Mouse (Mus musculus) CH12.LX (cell line): ENCODE measurements around the gene Wdpcp. TPM values are rescaled to one million over a fixed set of nuclear protein-coding genes. Genes with fewer than 3 reads are reported as not detected.

ENCODE experiments used
- DNase-seq: peaks from one replicate; pipeline ENCODE4 v3.0.0-alpha.2; 2013; ENCODE audit errors: extremely low read depth
- H3K27ac ChIP-seq: 2 replicates; pipeline ENCODE4 v1.5.1; 2012; ENCODE audit warnings: low read depth, mild to moderate bottlenecking, control low read depth, moderate library complexity; ENCODE audit not compliant: insufficient read depth
- H3K27me3 ChIP-seq: replicated peaks from 2 replicates; pipeline ENCODE3; 2012; ENCODE audit warnings: inconsistent platforms
- H3K36me3 ChIP-seq, 2 experiments: replicated peaks in 1 of 2; 2 replicates each; pipeline versions ENCODE3 to v1.6.1; 2012; ENCODE audit warnings: inconsistent platforms in 1 of 2, low read length in 1 of 2, mild to moderate bottlenecking in 1 of 2, mixed read lengths in 1 of 2, moderate library complexity in 1 of 2; ENCODE audit not compliant: control insufficient read depth in 1 of 2, insufficient read depth in 1 of 2
- H3K4me1 ChIP-seq, 2 experiments: 2 replicates each; pipeline ENCODE4 v1.6.1; 2012; ENCODE audit warnings: inconsistent platforms in 1 of 2, moderate library complexity in 1 of 2; ENCODE audit not compliant: insufficient read depth in 2 of 2, control insufficient read depth in 1 of 2
- H3K4me2 ChIP-seq: 2 replicates; pipeline ENCODE4 v1.6.1; 2012; ENCODE audit warnings: low read depth, mild to moderate bottlenecking, control low read depth; ENCODE audit not compliant: poor library complexity, insufficient read depth, severe bottlenecking
- H3K4me3 ChIP-seq, 3 experiments: fragments of 150-350 bp in 1 of 3; sonication (generic) in 1 of 3; replicated peaks in 1 of 3; 2 replicates each; pipeline versions ENCODE3 to v1.5.1; 2011 to 2012; ENCODE audit warnings: low read depth in 2 of 3, low read length in 2 of 3, mild to moderate bottlenecking in 2 of 3, moderate library complexity in 2 of 3, control low read depth in 1 of 3, improper control_type of control experiment in 1 of 3, inconsistent platforms in 1 of 3, mixed read lengths in 1 of 3; ENCODE audit not compliant: poor library complexity in 1 of 3
- H3K79me2 ChIP-seq: replicated peaks from 2 replicates; pipeline ENCODE4 v1.6.1; 2012; ENCODE audit warnings: mild to moderate bottlenecking, moderate library complexity; ENCODE audit not compliant: control insufficient read depth, poor library complexity, insufficient read depth, severe bottlenecking; ENCODE audit errors: extremely low read depth
- H3K9ac ChIP-seq: 2 replicates; pipeline ENCODE4 v1.6.1; 2012; ENCODE audit warnings: low read depth, mild to moderate bottlenecking, control low read depth, moderate library complexity; ENCODE audit not compliant: insufficient read depth
- H3K9me3 ChIP-seq: replicated peaks from 2 replicates; pipeline ENCODE3; 2012; ENCODE audit warnings: low read length, inconsistent platforms, mixed read lengths
- BHLHE40 ChIP-seq: IDR thresholded peaks from 2 replicates; pipeline ENCODE4 v1.6.1; 2011; ENCODE audit warnings: mild to moderate bottlenecking, low read depth, low read length, improper control_type of control experiment
- CHD1 ChIP-seq: IDR thresholded peaks from 2 replicates; pipeline ENCODE4 v1.6.1; 2012; ENCODE audit warnings: low read depth, low read length, improper control_type of control experiment, inconsistent platforms
- CTCF ChIP-seq, 2 experiments: IDR thresholded peaks in 1 of 2; conservative IDR thresholded peaks in 1 of 2; 2 replicates each; pipeline ENCODE4 v1.5.1; 2011 to 2012; ENCODE audit warnings: low read depth in 2 of 2, low read length in 2 of 2, improper control_type of control experiment in 1 of 2, inconsistent platforms in 1 of 2, mild to moderate bottlenecking in 1 of 2, moderate library complexity in 1 of 2
- E2F4 ChIP-seq: IDR thresholded peaks from 2 replicates; pipeline ENCODE4 v1.6.1; 2011; ENCODE audit warnings: low read depth, low read length, improper control_type of control experiment; ENCODE audit not compliant: insufficient replicate concordance
- ELF1 ChIP-seq: IDR thresholded peaks from 2 replicates; pipeline ENCODE4 v1.6.1; 2014; ENCODE audit warnings: low read depth, mild to moderate bottlenecking, inconsistent platforms, low read length, improper control_type of control experiment
- EP300 ChIP-seq: IDR thresholded peaks from 2 replicates; pipeline ENCODE4 v1.6.1; 2011; ENCODE audit warnings: low read length, improper control_type of control experiment
- ETS1 ChIP-seq: conservative IDR thresholded peaks from 2 replicates; pipeline ENCODE4 v1.6.1; 2012; ENCODE audit warnings: low read depth, mild to moderate bottlenecking, inconsistent platforms, low read length, improper control_type of control experiment, moderate library complexity
- GABPA ChIP-seq: IDR thresholded peaks from 2 replicates; pipeline ENCODE4 v1.6.1; 2012; ENCODE audit warnings: low read depth, low read length, improper control_type of control experiment, inconsistent platforms; ENCODE audit not compliant: insufficient replicate concordance
- HCFC1 ChIP-seq: IDR thresholded peaks from 2 replicates; pipeline ENCODE4 v1.6.1; 2012; ENCODE audit warnings: low read depth, mild to moderate bottlenecking, inconsistent platforms, low read length, improper control_type of control experiment
- IRF4 ChIP-seq: IDR thresholded peaks from 2 replicates; pipeline ENCODE4 v1.6.1; 2014; ENCODE audit warnings: low read depth, mild to moderate bottlenecking, inconsistent platforms, low read length, improper control_type of control experiment
- JUN ChIP-seq: IDR thresholded peaks from 2 replicates; pipeline ENCODE4 v1.6.1; 2011; ENCODE audit warnings: low read depth, mild to moderate bottlenecking, low read length, improper control_type of control experiment, moderate library complexity; ENCODE audit not compliant: insufficient read depth
- JUND ChIP-seq: conservative IDR thresholded peaks from 2 replicates; pipeline ENCODE4 v1.6.1; 2011; ENCODE audit warnings: low read depth, low read length, improper control_type of control experiment
- KAT2A ChIP-seq: IDR thresholded peaks from 2 replicates; pipeline ENCODE4 v1.6.1; 2012; ENCODE audit warnings: low read length, improper control_type of control experiment, inconsistent platforms; ENCODE audit not compliant: insufficient replicate concordance
- MAFK ChIP-seq: IDR thresholded peaks from 2 replicates; pipeline ENCODE4 v1.6.1; 2011; ENCODE audit warnings: low read length, improper control_type of control experiment; ENCODE audit not compliant: insufficient replicate concordance
- MAX ChIP-seq: IDR thresholded peaks from 2 replicates; pipeline ENCODE4 v1.6.1; 2011; ENCODE audit warnings: low read length, improper control_type of control experiment
- MAZ ChIP-seq: IDR thresholded peaks from 2 replicates; pipeline ENCODE4 v1.6.1; 2012; ENCODE audit warnings: low read depth, mild to moderate bottlenecking, inconsistent platforms, low read length, improper control_type of control experiment, moderate library complexity
- MEF2A ChIP-seq: IDR thresholded peaks from 2 replicates; pipeline ENCODE4 v1.6.1; 2014; ENCODE audit warnings: low read depth, mild to moderate bottlenecking, inconsistent platforms, low read length, improper control_type of control experiment, borderline replicate concordance
- NRF1 ChIP-seq: IDR thresholded peaks from 2 replicates; pipeline ENCODE4 v1.6.1; 2014; ENCODE audit warnings: low read depth, mild to moderate bottlenecking, inconsistent platforms, low read length, improper control_type of control experiment, moderate library complexity
- PAX5 ChIP-seq: IDR thresholded peaks from 2 replicates; pipeline ENCODE4 v1.6.1; 2012; ENCODE audit warnings: low read length, inconsistent platforms, mixed read lengths
- POLR2AphosphoS2 ChIP-seq: IDR thresholded peaks from 2 replicates; pipeline ENCODE4 v1.6.1; 2011; ENCODE audit warnings: low read depth, low read length, improper control_type of control experiment
- RAD21 ChIP-seq: IDR thresholded peaks from 2 replicates; pipeline ENCODE4 v1.6.1; 2011; ENCODE audit warnings: low read depth, mild to moderate bottlenecking, low read length, improper control_type of control experiment, moderate library complexity
- RCOR1 ChIP-seq: conservative IDR thresholded peaks from 2 replicates; pipeline ENCODE4 v1.6.1; 2012; ENCODE audit warnings: low read depth, mild to moderate bottlenecking, inconsistent platforms, low read length, improper control_type of control experiment
- SIN3A ChIP-seq: IDR thresholded peaks from 2 replicates; pipeline ENCODE4 v1.6.1; 2012; ENCODE audit warnings: low read length, improper control_type of control experiment, inconsistent platforms
- SMC3 ChIP-seq: IDR thresholded peaks from 2 replicates; pipeline ENCODE4 v1.6.1; 2011; ENCODE audit warnings: low read depth, low read length, improper control_type of control experiment
- TBP ChIP-seq: conservative IDR thresholded peaks from 2 replicates; pipeline ENCODE4 v1.6.1; 2011; ENCODE audit warnings: low read depth, low read length, improper control_type of control experiment
- TCF12 ChIP-seq: IDR thresholded peaks from 2 replicates; pipeline ENCODE4 v1.6.1; 2014; ENCODE audit warnings: low read depth, mild to moderate bottlenecking, inconsistent platforms, low read length, improper control_type of control experiment
- UBTF ChIP-seq: IDR thresholded peaks from 2 replicates; pipeline ENCODE4 v1.6.1; 2012; ENCODE audit warnings: low read depth, mild to moderate bottlenecking, inconsistent platforms, low read length, improper control_type of control experiment, moderate library complexity
- USF1 ChIP-seq: IDR thresholded peaks from 2 replicates; pipeline ENCODE4 v1.6.1; 2014; ENCODE audit warnings: low read depth, mild to moderate bottlenecking, inconsistent platforms, low read length, improper control_type of control experiment
- USF2 ChIP-seq: conservative IDR thresholded peaks from 2 replicates; pipeline ENCODE4 v1.6.1; 2011; ENCODE audit warnings: low read depth, low read length, improper control_type of control experiment
- ZC3H11A ChIP-seq: IDR thresholded peaks from 2 replicates; pipeline ENCODE4 v1.6.1; 2012; ENCODE audit warnings: low read depth, mild to moderate bottlenecking, inconsistent platforms, low read length, improper control_type of control experiment
- ZKSCAN1 ChIP-seq: IDR thresholded peaks from 2 replicates; pipeline ENCODE4 v1.6.1; 2012; ENCODE audit warnings: low read depth, inconsistent platforms, low read length, improper control_type of control experiment, borderline replicate concordance
- ZMIZ1 ChIP-seq: IDR thresholded peaks from 2 replicates; pipeline ENCODE4 v1.6.1; 2012; ENCODE audit warnings: low read depth, mild to moderate bottlenecking, inconsistent platforms, low read length, improper control_type of control experiment
- ZNF384 ChIP-seq: IDR thresholded peaks from 2 replicates; pipeline ENCODE4 v1.6.1; 2012; ENCODE audit warnings: low read depth, low read length, improper control_type of control experiment, inconsistent platforms
- dilution Hi-C: fragments of 300-500 bp; cut with MboI; formaldehyde crosslinking; loops from 2 replicates; pipeline ENCODE4 v1.14.3; 2020; ENCODE audit warnings: low sequenced_read_pairs; ENCODE audit not compliant: extremely low pct_unique_long_range_greater_than_20kb, extremely low pct_ligation_motif_present
- in situ Hi-C: fragments of 300-500 bp; cut with MboI; formaldehyde crosslinking; loops from 3 replicates; pipeline ENCODE4 v1.14.3; 2019; ENCODE audit warnings: low sequenced_read_pairs, low pct_ligation_motif_present, low pct_unique_long_range_greater_than_20kb, mixed read lengths
- polyA plus RNA-seq: library from polyadenylated mRNA; unstranded; fragments of >175 nt; gene quantifications from 2 replicates; pipeline ENCODE4 v1.2.1, GENCODE M21; 2012; ENCODE audit warnings: low read depth; ENCODE audit not compliant: insufficient read length
- total RNA-seq, 2 experiments: library from RNA; depleted of rRNA; stranded (reverse); fragments of 300-350 nt in 1 of 2; fragments of >200 nt in 1 of 2; gene quantifications; 2 replicates each; pipeline ENCODE4 v1.2.3; 2012 to 2014

Wdpcp gene
- total and polyA plus RNA-seq, 3 experiments = 3.2 to 5.6 (median 4.8) TPM

DNA sequence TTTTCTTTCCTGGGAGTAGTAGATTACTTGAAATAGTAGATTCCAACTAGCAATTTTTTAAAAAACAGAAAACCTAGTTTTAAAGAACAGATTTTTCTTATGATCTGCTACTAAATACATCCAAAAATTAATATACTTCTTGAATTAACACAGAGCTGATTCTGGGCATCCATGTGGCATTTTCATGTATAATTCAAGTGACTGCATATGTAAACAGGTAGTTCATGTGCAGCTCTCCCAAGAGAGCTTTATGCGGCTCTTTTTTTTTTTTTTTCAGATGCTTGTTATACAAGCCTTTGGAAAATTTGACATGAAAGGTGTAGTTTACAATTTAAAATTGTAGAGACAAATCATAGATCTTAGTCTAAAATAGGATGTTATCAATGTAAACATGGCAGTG lies 142.0 kb downstream of the Wdpcp start:
- H3K27me3 ChIP-seq = no peaks in the 10 kb centered on the region
- TF ChIP-seq USF2 = no peak
- no peak for TF ChIP-seq CTCF (conservative IDR thresholded peaks at IDR 0.05 in 1 of 2, IDR thresholded peaks at IDR 0.05 in 1 of 2; ENCODE audit: low read depth in 2 of 2, low read length in 2 of 2)
- TF ChIP-seq KAT2A = no peak
- TF ChIP-seq, all 38 proteins: peak for 0
- Histone ChIP-seq H3K4me1 (peaks cover 2 to 4% of the 10 kb centered on the region in 2 experiments; a peak in 3 of 4 replicates), H3K36me3 (no peaks in the 10 kb centered on the region), H3K9ac (no peak overlapping the region), H3K4me2 (no peak overlapping the region), H3K27ac (no peak overlapping the region), H3K9me3 (no peaks in the 10 kb centered on the region), H3K4me3 (no peak overlapping the region), H3K79me2 (no peaks in the 10 kb centered on the region)
- dilution Hi-C loops = no loop called here
- in situ Hi-C loops = no loop called here
- no peak for DNase-seq

DNA sequence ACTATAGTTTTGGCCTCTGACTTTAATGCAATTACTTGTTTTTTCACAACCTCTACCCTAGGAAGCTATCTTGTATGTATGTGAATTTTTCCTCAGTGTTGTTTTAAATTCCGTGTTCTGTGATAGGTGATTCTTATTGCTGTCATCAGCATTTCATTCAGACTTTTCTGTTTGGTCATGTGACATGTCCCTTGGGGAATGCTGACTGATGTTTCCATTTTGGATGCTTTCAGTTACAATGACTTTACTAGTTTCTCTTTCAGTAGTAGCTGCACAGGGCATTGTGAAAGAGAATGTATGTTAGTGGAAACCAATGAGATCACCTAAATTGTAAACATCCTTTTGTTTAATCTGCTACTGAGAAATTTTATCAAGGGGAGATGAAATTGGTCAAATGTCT lies 154.3 kb downstream of the Wdpcp start:
- peak; percentile 70 for DNase-seq
- Histone ChIP-seq H3K27ac (no peak overlapping the region), H3K4me2 (no peak overlapping the region), H3K36me3 (no peaks in the 10 kb centered on the region), H3K4me3 (no peak overlapping the region), H3K9me3 (no peaks in the 10 kb centered on the region), H3K9ac (no peak overlapping the region), H3K79me2 (no peaks in the 10 kb centered on the region), H3K4me1 (peaks cover 15 to 31% of the 10 kb centered on the region in 2 experiments), H3K27me3 (no peaks in the 10 kb centered on the region)
- in situ Hi-C loops = no loop called here
- dilution Hi-C loops = no loop called here
- no peak; the same call in 1 of the 2 replicates for TF ChIP-seq SIN3A
- no peak for TF ChIP-seq UBTF
- peak; percentile 88 for TF ChIP-seq USF2
- TF ChIP-seq KAT2A = no peak
- no peak for TF ChIP-seq PAX5
- TF ChIP-seq NRF1 = no peak
- TF ChIP-seq ELF1 = no peak
- no peak for TF ChIP-seq GABPA
- TF ChIP-seq SMC3 = no peak
- peak; percentile 84 for TF ChIP-seq BHLHE40
- no peak for TF ChIP-seq ZNF384
- peak; percentile 95 for TF ChIP-seq MAFK
- TF ChIP-seq HCFC1 = no peak
- TF ChIP-seq JUN = no peak
- no peak for TF ChIP-seq ZKSCAN1
- TF ChIP-seq ETS1 = peak; percentile 91
- TF ChIP-seq MEF2A = peak; percentile 92
- no peak for TF ChIP-seq ZMIZ1
- no peak for TF ChIP-seq CHD1
- TF ChIP-seq IRF4 = peak; percentile 77
- no peak for TF ChIP-seq E2F4
- no peak for TF ChIP-seq TBP
- TF ChIP-seq JUND = no peak
- TF ChIP-seq RAD21 = no peak
- no peak for TF ChIP-seq ZC3H11A
- TF ChIP-seq MAX = no peak; the same call in 1 of the 2 replicates
- peak; percentile 82 for TF ChIP-seq USF1
- TF ChIP-seq MAZ = no peak
- TF ChIP-seq TCF12 = no peak
- TF ChIP-seq RCOR1 = no peak
- no peak for TF ChIP-seq CTCF (conservative IDR thresholded peaks at IDR 0.05 in 1 of 2, IDR thresholded peaks at IDR 0.05 in 1 of 2; ENCODE audit: low read depth in 2 of 2, low read length in 2 of 2)
- TF ChIP-seq EP300 = peak; percentile 66
- no peak for TF ChIP-seq POLR2AphosphoS2
